Mouse (Mus musculus): ENCODE data around the gene Rasgrf1.

- TF ChIP-seq CTCF (IDR thresholded peaks at IDR 0.05 in 2 of 3, conservative IDR thresholded peaks at IDR 0.05 in 1 of 3; ENCODE audit: control insufficient read depth in 1 of 3, insufficient read depth in 1 of 3, low read depth in 2 of 3, low read length in 3 of 3, poor library complexity in 1 of 3, severe bottlenecking in 1 of 3) = no peak
- TF ChIP-seq USF1 (IDR thresholded peaks at IDR 0.05; ENCODE audit: low read depth, low read length) = no peak
- no peak for TF ChIP-seq GATA1 (IDR thresholded peaks at IDR 0.05; ENCODE audit: low read depth, low read length)
- no peak for TF ChIP-seq E2F4 (IDR thresholded peaks at IDR 0.05; ENCODE audit: borderline replicate concordance, low read depth, low read length)
- no peak for TF ChIP-seq GABPA (IDR thresholded peaks at IDR 0.05; ENCODE audit: low read depth, low read length)
- no peak for TF ChIP-seq ELF1 (IDR thresholded peaks at IDR 0.05; ENCODE audit: low read depth, low read length)
- no peak for TF ChIP-seq NRF1 (IDR thresholded peaks at IDR 0.05; ENCODE audit: insufficient read depth, low read depth, low read length, poor library complexity, severe bottlenecking)
- TF ChIP-seq TCF12 (IDR thresholded peaks at IDR 0.05; ENCODE audit: low read depth, low read length) = no peak
- TF ChIP-seq SMC3 (IDR thresholded peaks at IDR 0.05; ENCODE audit: low read depth, low read length) = no peak
- TF ChIP-seq USF2 (IDR thresholded peaks at IDR 0.05; ENCODE audit: borderline replicate concordance in 1 of 2, insufficient read depth in 1 of 2, low read depth in 1 of 2, low read length in 2 of 2) = no peak
- no peak for TF ChIP-seq EP300 (IDR thresholded peaks at IDR 0.05; ENCODE audit: low read depth in 1 of 2, low read length in 2 of 2)
- TF ChIP-seq POLR2A (IDR thresholded peaks at IDR 0.05; ENCODE audit: control insufficient read depth in 1 of 2, insufficient read depth in 1 of 2, low read depth in 1 of 2, low read length in 2 of 2, poor library complexity in 1 of 2) = no peak
- TF ChIP-seq POLR2AphosphoS2 (IDR thresholded peaks at IDR 0.05; ENCODE audit: low read length) = no peak
These were observed 96.7 kb downstream of the Rasgrf1 start for GRCm38 (mm10) chr9:90006432-90006831.
